Mouse (Mus musculus): ENCODE measurements at regions not wholly inside any gene's neighbourhood (a gene's known extent, or its start where the extent isn't known, plus 50 kb on each side); places are given as distances from the start of the nearest gene placed in this dataset.
A peak's percentile ranks its signal among the peaks of the same experiment; 100 is the strongest.

DNA sequence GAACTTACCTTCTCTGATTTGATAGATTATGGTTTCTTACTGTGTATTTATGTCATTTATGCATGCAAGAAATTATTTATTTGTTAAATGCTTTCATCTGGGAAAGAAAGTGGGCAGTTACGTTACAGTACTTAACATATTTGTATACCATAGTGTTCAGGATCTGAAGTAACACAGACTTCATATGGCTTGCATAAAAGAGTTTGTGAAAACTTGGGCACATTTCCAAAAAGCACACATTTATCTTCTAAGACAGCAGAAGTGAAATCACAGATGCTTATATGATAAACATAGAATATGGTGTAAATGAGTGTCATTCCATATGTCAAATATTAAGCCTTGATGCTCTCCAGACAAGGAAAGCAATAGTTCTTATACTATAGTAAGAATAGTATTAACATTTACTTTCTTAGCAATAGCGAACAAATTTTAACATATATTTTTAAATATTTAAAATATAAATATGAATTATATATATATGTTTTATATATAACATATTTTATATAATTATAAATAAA lies 4549.1 kb upstream of the Gm7489 start:
- DNase-seq, result no peak

- no peak for DNase-seq
These were observed 4537.7 kb upstream of the Gm7489 start for GRCm38 (mm10) chr15:49347029-49347428.

GRCm38 (mm10) chr15:49356107-49356506 lies 4528.6 kb upstream of the Gm7489 start:
- no peak for DNase-seq

DNA sequence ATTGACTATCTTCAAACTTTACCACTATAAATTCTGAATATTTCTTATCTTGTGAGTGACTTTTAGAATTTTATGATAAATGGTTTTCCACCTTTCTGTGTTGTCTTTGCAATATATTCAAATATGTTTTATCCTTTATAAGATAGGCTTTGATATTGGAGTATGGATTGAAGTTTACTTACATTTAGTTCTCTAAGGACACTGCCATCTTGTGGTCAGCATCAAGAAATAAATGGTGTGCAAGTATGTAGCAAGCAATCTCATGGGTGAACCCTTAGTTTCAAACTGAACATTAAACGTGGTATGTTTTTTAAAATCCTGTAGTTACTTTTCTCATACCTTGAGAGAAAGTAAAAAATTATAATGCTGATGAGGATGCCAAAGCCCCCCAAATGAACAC lies 4488.7 kb upstream of the Gm7489 start:
- no peak for DNase-seq

GRCm38 (mm10) chr15:49413665-49414064 lies 4471.0 kb upstream of the Gm7489 start:
- DNase-seq, result no peak

- no peak for DNase-seq
These were observed 4433.4 kb upstream of the Gm7489 start for GRCm38 (mm10) chr15:49451310-49451709.

DNA sequence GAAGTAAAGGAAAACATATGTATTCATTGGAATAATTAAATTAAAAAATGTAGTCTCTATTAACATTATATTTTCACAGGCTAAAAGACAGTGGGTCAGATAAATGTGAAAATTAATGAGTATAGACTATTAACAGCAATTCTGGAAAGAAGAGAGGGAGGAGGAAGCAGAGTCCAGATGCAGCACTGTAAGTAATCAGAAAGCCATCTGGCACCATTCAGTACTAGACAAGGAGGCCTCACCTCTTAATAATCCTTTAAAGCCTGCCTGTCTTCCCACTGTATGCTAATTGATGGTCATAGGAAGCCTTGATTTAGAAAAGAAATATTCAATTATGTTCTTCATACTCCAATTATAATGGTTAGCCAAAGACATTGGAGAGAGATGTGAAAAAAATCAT lies 4400.1 kb upstream of the Gm7489 start:
- DNase-seq, result no peak

DNA sequence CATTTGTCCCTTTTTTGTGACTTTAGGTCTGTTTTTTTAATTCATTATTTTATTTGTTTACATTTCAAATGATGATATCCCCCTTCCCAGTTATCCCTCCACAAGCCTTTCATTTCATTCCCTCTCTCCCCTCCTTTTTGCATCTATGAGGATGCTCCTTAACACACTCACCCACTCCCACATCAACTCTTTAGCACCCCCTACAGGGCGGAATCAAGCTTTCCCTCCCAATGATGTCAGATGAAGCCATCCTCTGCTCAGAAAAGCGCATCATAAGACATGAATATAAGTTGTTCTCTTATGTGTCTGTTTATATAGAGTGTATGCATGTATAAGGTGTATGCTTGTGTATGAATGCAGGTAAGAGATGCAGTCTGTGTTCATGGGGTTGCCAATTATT lies 4391.9 kb upstream of the Gm7489 start:
- DNase-seq, result no peak

GRCm38 (mm10) chr15:49501821-49502220 lies 4382.9 kb upstream of the Gm7489 start:
- DNase-seq, result peak in 1 of 2 experiments; percentile 7

Data from cerebellum, postnatal 25 days (tissue).